Mouse (Mus musculus): Measurements from ENCODE around the gene Zfp385a. TPM values are rescaled to one million over a fixed set of nuclear protein-coding genes. Genes with fewer than 3 reads are reported as not detected.

Zfp385a gene
- polyA plus RNA-seq, 1 experiment from 2014 or later = 7.5 TPM

DNA sequence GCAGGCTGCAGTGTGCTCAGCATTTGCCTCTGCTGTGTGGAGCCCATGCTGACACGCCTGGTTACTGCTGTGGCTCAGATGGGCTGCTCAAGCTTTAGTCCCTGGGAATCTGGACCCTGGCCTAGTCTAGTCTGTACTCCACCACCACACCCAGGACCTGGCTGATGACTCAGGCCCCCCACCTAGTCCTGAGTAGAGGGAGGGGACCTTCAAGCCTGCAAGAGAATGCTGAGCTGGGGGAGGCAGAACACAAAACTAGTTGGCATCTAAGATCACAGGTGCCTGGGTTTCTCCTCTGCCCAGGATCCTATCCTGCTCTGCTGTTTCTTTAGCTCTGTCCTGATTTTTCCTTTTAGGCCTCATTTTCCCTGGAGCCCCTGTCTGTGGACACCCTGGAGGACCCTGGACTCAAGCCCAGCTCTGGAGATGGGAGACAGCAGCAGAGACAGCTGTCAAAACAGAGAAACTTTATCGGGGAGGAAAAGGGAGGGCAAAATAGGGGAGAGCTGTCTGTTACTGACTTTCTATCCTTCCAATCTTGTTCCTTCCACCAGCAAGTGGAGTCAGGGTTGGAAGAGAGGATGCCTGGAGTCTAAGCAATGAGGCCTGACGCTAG lies 21.6 kb downstream of the Zfp385a start:
- H3K4me1 ChIP-seq (ENCODE audit: control insufficient read depth, insufficient read depth, low read length) = peaks cover 39% of the 10 kb centered on the region
- H3K36me3 ChIP-seq (ENCODE audit: control insufficient read depth, insufficient read depth) = no peaks in the 10 kb centered on the region
- H3K4me2 ChIP-seq (ENCODE audit: low read depth, low read length) = no peak overlapping the region
- H3K4me3 ChIP-seq (ENCODE audit: low read length) = no peak overlapping the region
- no peaks in the 10 kb centered on the region for H3K27me3 ChIP-seq (ENCODE audit: control insufficient read depth, insufficient read depth, low read length)
- ATAC-seq (replicated peaks; ENCODE audit: extremely low read depth, insufficient read depth, low FRiP score) = no peak
- WGBS = 53% methylated on average over 3 of the region's 3 CpGs
- H3K27ac ChIP-seq (ENCODE audit: low read length) = peak overlapping the region; percentile 21
- H3K9ac ChIP-seq (ENCODE audit: low read length) = no peak overlapping the region; the same call in 1 of the 2 replicates
- no peaks in the 10 kb centered on the region for H3K9me3 ChIP-seq (replicated peaks; ENCODE audit: control insufficient read depth, low read length)

DNA sequence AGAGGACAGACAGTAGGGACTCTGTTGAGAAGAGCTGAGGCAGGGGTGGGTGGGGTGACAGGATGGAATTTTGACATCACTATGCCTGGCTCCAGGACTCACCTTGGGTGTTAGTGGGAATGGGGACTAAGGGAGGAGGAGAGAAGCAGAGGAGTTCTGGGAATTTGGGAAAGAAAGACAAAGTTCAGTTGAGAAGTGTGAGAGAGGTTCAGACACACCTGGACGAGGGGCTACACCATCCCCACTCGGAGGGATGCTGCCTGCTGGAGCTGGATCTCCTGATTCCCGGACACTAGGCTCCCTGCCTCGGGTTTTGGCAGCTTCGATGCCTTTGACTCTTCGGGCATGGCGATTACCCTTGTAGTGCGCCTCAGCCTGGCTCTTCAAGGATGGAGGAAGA lies 22.2 kb downstream of the Zfp385a start:
- Histone ChIP-seq H3K36me3 (ENCODE audit: control insufficient read depth, insufficient read depth) (no peaks in the 10 kb centered on the region), H3K27ac (ENCODE audit: low read length) (peak overlapping the region; percentile 15; the same call in 1 of the 2 replicates), H3K9ac (ENCODE audit: low read length) (no peak overlapping the region), H3K4me1 (ENCODE audit: control insufficient read depth, insufficient read depth, low read length) (peaks cover 36% of the 10 kb centered on the region), H3K4me3 (ENCODE audit: low read length) (no peak overlapping the region), H3K9me3 (replicated peaks; ENCODE audit: control insufficient read depth, low read length) (no peaks in the 10 kb centered on the region), H3K4me2 (ENCODE audit: low read depth, low read length) (no peak overlapping the region), H3K27me3 (ENCODE audit: control insufficient read depth, insufficient read depth, low read length) (no peaks in the 10 kb centered on the region)
- ATAC-seq (replicated peaks; ENCODE audit: extremely low read depth, insufficient read depth, low FRiP score) = no peak
- WGBS = 88% methylated on average over 8 of the region's 8 CpGs

DNA sequence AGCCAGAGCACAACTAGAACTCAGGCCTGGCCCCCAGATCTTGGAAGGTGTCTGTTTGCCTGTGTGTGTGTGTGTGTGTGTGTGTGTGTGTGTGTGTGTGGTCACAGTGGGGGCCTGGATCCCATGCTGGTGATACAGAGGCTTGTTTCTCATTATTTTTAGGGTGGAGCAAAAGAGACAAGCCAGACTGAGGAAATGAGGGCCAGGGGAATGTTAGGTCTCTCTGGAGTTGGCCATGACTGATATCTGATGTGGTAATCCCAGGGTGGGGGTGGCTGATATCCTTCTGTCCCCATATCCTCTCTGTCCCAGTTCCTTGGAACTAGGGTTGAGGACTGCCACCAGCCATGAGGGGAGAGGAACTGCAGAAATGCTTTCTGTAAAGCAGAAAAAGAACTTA lies 22.8 kb downstream of the Zfp385a start:
- Histone ChIP-seq H3K4me3 (ENCODE audit: low read length) (no peak overlapping the region), H3K36me3 (ENCODE audit: control insufficient read depth, insufficient read depth) (no peaks in the 10 kb centered on the region), H3K4me2 (ENCODE audit: low read depth, low read length) (no peak overlapping the region), H3K4me1 (ENCODE audit: control insufficient read depth, insufficient read depth, low read length) (peaks cover 31% of the 10 kb centered on the region), H3K27ac (ENCODE audit: low read length) (no peak overlapping the region), H3K9ac (ENCODE audit: low read length) (no peak overlapping the region), H3K9me3 (replicated peaks; ENCODE audit: control insufficient read depth, low read length) (no peaks in the 10 kb centered on the region), H3K27me3 (ENCODE audit: control insufficient read depth, insufficient read depth, low read length) (no peaks in the 10 kb centered on the region)
- no peak for ATAC-seq (replicated peaks; ENCODE audit: extremely low read depth, insufficient read depth, low FRiP score)

DNA sequence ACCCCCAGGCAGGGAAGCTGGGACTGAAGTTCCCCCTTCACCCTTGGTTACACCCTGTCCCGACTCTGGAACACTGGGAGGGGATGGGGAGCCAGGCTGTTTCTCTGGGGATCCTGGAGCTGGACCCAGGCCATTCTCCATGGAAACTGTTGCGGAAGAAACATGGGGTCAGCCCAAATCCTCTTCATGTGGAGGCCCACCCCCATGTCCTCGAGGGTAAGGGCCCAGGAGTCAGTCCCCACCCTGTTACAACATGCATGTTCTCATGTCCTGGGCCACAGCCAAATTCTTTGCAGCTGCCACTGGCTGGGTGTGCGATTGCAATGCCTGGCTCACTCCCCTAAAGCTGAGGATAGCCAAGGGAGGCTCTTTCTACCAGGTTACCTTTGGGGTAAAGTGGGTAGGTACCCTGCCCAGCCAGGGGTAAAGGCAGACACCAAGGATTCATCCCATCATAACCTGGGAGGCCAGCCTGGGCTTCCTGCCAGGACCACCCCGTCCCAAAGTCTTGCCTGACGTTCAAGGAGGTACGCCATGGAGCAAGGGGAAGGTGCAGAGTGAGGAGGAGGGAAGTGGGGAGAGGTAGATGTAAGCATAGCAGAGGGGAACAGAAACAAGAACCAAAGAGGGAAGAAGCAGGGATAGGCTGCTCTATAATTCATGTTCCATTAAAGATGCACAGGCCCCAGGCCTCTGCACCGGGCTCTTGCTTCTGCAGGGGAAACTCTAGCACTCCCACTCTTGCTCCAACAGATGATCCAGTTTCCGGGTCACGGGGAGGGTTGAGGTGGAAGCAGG lies 23.7 kb downstream of the Zfp385a start:
- no peak for ATAC-seq (replicated peaks; ENCODE audit: extremely low read depth, insufficient read depth, low FRiP score)
- WGBS = 65% methylated on average over 10 of the region's 10 CpGs
- no peak overlapping the region for H3K27ac ChIP-seq (ENCODE audit: low read length)

DNA sequence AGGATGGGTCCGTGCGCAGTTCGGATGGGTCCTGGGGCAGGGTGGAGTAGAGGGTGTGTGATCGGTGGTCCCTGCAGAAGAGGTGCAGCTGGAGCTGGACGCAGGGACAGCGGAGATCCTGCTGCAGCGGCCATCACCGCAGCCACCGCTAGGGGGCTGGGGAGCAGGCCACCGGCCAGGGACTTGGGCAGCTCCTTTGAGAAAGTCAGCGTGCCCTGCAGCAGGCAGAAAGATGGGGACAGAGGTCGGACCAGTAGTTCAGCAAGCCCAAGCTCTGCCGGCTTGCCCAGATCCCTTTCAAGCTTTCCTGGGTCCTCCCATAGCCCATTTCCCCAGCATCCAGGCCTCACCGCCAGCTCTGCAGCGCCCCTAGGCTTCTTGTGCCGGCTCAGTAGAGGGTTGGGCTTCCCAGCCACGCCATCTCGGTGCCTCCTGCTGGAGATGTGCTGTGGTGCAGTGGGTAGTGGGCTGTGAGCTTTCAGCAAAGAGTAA lies 24.8 kb downstream of the Zfp385a start:
- no peak overlapping the region for H3K27ac ChIP-seq (ENCODE audit: low read length)
- peak overlapping the region; percentile 45 for H3K4me3 ChIP-seq (ENCODE audit: low read length)
- no peaks in the 10 kb centered on the region for H3K9me3 ChIP-seq (replicated peaks; ENCODE audit: control insufficient read depth, low read length)
- H3K9ac ChIP-seq (ENCODE audit: low read length) = peak overlapping the region; percentile 60
- no peaks in the 10 kb centered on the region for H3K36me3 ChIP-seq (ENCODE audit: control insufficient read depth, insufficient read depth)
- ATAC-seq (replicated peaks; ENCODE audit: extremely low read depth, insufficient read depth, low FRiP score) = peak; percentile 45; the same call in 1 of the 2 replicates
- peak overlapping the region; percentile 80 for H3K4me2 ChIP-seq (ENCODE audit: low read depth, low read length)
- whole genome bisulfite sequencing = 16% methylated on average over 18 of the region's 18 CpGs
- H3K27me3 ChIP-seq (ENCODE audit: control insufficient read depth, insufficient read depth, low read length) = no peaks in the 10 kb centered on the region
- H3K4me1 ChIP-seq (ENCODE audit: control insufficient read depth, insufficient read depth, low read length) = peaks cover 21% of the 10 kb centered on the region

More for the DNA sequence above, 23.7 kb downstream of the Zfp385a start:
- H3K4me1 ChIP-seq (ENCODE audit: control insufficient read depth, insufficient read depth, low read length) = peaks cover 24% of the 10 kb centered on the region
- H3K36me3 ChIP-seq (ENCODE audit: control insufficient read depth, insufficient read depth) = no peaks in the 10 kb centered on the region
- H3K27me3 ChIP-seq (ENCODE audit: control insufficient read depth, insufficient read depth, low read length) = no peaks in the 10 kb centered on the region
- no peaks in the 10 kb centered on the region for H3K9me3 ChIP-seq (replicated peaks; ENCODE audit: control insufficient read depth, low read length)
- H3K4me3 ChIP-seq (ENCODE audit: low read length) = no peak overlapping the region
- H3K4me2 ChIP-seq (ENCODE audit: low read depth, low read length) = no peak overlapping the region
- no peak overlapping the region for H3K9ac ChIP-seq (ENCODE audit: low read length)

DNA sequence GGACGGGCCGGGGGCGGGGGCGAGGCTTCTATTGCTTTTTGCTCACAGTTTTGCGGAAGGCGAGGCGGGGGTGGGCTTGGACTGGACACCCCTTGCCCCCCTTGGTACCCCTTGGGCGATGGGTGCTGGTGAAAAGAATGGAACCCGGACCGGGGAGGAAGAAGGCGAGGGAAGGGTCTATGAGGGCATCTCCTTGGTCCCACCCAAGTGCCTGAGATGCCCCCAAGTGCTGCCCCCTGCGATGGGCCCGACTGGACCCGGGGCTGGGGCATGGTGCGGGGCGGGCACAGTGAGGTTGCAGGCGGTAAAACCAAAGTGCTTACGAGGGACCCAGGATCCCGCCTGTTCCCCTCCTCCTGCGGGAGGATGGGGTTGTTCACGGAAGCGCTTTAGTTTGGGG lies 25.7 kb downstream of the Zfp385a start:
- Histone ChIP-seq H3K9ac (ENCODE audit: low read length) (peak overlapping the region; percentile 53), H3K4me2 (ENCODE audit: low read depth, low read length) (peak overlapping the region; percentile 80), H3K4me3 (ENCODE audit: low read length) (peak overlapping the region; percentile 45), H3K27me3 (ENCODE audit: control insufficient read depth, insufficient read depth, low read length) (no peaks in the 10 kb centered on the region), H3K27ac (ENCODE audit: low read length) (no peak overlapping the region), H3K4me1 (ENCODE audit: control insufficient read depth, insufficient read depth, low read length) (peaks cover 21% of the 10 kb centered on the region), H3K36me3 (ENCODE audit: control insufficient read depth, insufficient read depth) (no peaks in the 10 kb centered on the region), H3K9me3 (replicated peaks; ENCODE audit: control insufficient read depth, low read length) (no peaks in the 10 kb centered on the region)
- no peak for ATAC-seq (replicated peaks; ENCODE audit: extremely low read depth, insufficient read depth, low FRiP score)
- WGBS = 38% methylated on average over 22 of the region's 22 CpGs

DNA sequence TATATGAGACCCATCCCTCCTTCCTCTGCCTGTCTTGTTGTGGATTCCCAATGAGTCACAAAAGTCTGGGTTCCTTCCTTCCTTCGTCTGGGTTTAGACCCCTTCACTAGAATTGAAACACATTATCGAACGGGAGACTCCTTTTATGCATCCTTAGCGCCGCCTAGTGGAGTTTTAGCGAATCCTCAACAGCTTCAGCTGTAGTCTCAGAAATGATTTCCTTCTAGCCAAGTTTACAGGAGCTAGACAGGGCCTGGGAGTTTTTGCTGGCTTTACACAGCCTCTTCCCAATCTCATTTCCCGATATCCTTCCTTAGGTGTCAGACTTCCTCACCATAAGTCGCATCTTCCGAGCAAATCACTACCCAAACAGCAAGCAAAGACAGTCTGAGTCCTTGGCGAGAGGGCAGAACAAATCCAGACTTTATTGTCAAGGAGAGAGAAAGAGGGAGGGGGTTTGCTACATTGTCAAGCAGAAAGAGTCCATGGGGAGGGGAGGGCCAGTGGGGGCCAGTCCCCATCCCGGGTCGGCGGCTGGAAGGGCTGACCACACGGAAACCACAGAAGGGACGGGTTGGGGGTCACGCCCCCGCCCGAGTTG lies 26.3 kb downstream of the Zfp385a start:
- H3K4me1 ChIP-seq (ENCODE audit: control insufficient read depth, insufficient read depth, low read length) = peaks cover 19% of the 10 kb centered on the region
- WGBS = 18% methylated on average over 18 of the region's 18 CpGs
- no peaks in the 10 kb centered on the region for H3K9me3 ChIP-seq (replicated peaks; ENCODE audit: control insufficient read depth, low read length)
- H3K4me2 ChIP-seq (ENCODE audit: low read depth, low read length) = peak overlapping the region; percentile 80
- no peaks in the 10 kb centered on the region for H3K36me3 ChIP-seq (ENCODE audit: control insufficient read depth, insufficient read depth)
- ATAC-seq (replicated peaks; ENCODE audit: extremely low read depth, insufficient read depth, low FRiP score) = no peak
- peak overlapping the region; percentile 53; the same call in 1 of the 2 replicates for H3K9ac ChIP-seq (ENCODE audit: low read length)
- no peak overlapping the region for H3K27ac ChIP-seq (ENCODE audit: low read length)
- no peaks in the 10 kb centered on the region for H3K27me3 ChIP-seq (ENCODE audit: control insufficient read depth, insufficient read depth, low read length)
- peak overlapping the region; percentile 45; the same call in 1 of the 2 replicates for H3K4me3 ChIP-seq (ENCODE audit: low read length)

DNA sequence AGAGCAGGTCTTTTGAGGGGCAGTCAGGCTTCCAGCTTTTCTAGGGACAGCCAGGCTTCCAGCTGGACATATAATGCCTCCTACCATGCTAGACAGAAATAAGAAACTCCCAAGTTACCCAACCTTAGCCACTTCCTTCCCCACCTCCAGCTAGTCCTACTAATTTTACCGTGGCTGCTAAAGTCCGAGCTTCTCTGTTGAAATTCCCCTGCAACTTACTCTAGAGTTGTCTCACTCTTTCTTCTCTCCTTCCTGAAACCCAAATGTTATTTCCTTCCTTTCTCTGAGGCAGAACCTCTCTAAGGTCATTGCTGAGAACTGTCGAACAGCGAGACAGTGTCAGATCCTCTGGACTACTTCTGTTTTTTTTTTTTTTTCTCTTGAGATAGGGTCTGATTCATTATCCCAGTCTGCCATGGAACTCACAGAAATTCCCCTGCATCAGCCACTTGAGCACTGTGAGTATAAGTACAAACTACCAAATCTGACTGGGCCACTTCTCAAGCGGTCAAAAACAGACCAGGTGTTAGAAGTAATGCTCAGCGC lies 29.5 kb downstream of the Zfp385a start, which contains the start of gene Gpr84:
Gene Gpr84 (minus strand): TSS at position 248 of the 546 bp plus-strand sequence.
- ATAC-seq (replicated peaks; ENCODE audit: extremely low read depth, insufficient read depth, low FRiP score) = no peak
- peaks cover 18% of the 10 kb centered on the region for H3K4me1 ChIP-seq (ENCODE audit: control insufficient read depth, insufficient read depth, low read length)
- no peak within 1 kb of the TSS for H3K4me3 ChIP-seq (ENCODE audit: low read length)
- H3K36me3 ChIP-seq (ENCODE audit: control insufficient read depth, insufficient read depth) = no peaks in the 10 kb centered on the region
- 38% methylated on average over 6 of the region's 6 CpGs for WGBS
- no peak within 1 kb of the TSS for H3K9ac ChIP-seq (ENCODE audit: low read length)
- no peak within 1 kb of the TSS for H3K4me2 ChIP-seq (ENCODE audit: low read depth, low read length)
- H3K9me3 ChIP-seq (replicated peaks; ENCODE audit: control insufficient read depth, low read length) = no peaks in the 10 kb centered on the region
- no peaks in the 10 kb centered on the region for H3K27me3 ChIP-seq (ENCODE audit: control insufficient read depth, insufficient read depth, low read length)
- H3K27ac ChIP-seq (ENCODE audit: low read length) = no peak within 1 kb of the TSS

All from heart, embryonic 16.5 days (tissue).